Mouse (Mus musculus) left cerebral cortex, postnatal 36 days (tissue): ENCODE data around the gene Errfi1. TPM values are rescaled to one million over a fixed set of nuclear protein-coding genes. Genes with fewer than 3 reads are reported as not detected.
"Not testable (repeated sequence)": the region's sequence is repeated elsewhere in the genome, so short reads cannot be mapped to it uniquely, and the experiment has no call there.

Source experiments
- DNase-seq, 2 experiments: peaks; one replicate each; pipeline ENCODE4 v3.0.0; 2021 to 2022; ENCODE audit warnings: low spot score in 2 of 2, mixed read lengths in 1 of 2
- intact Hi-C: fragments of 180-260 bp; cut with DNase I; formaldehyde crosslinking; loops from one replicate; pipeline ENCODE4 v1.15.1; 2025
- total RNA-seq, 2 experiments: library from RNA; stranded (reverse); gene quantifications; 2 replicates each; pipeline ENCODE4 v1.2.3; 2021

Errfi1 gene
- total RNA-seq, 2 experiments from 2014 or later, result 27.4 TPM

GRCm38 (mm10) chr4:150907099-150907498 is 53.4 kb downstream of the Errfi1 start:
- intact Hi-C loops, result no loop called here

DNA sequence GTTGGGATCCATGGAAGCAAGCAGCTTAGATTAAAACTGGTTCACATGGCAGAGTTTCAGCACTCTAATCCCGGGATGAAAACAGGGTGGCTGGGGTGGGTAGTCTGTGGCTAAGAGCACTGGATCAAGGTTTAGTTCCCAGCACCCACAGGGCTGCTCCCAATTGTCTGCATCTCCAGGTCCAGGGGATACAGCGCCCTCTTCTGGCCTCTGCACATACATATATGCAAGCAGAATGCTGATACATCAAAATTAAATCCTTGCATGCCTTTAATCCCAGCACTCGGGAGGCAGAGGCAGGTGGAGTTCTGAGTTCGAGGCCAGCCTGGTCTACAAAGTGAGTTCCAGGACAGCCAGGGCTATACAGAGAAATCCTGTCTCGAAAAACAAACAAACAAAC is 54.8 kb downstream of the Errfi1 start:
- DNase-seq, intact Hi-C loops: not testable (repeated sequence)

More at GRCm38 (mm10) chr4:150907099-150907498, 53.4 kb downstream of the Errfi1 start:
- no peak for DNase-seq

GRCm38 (mm10) chr4:150909451-150910156 is 55.9 kb downstream of the Errfi1 start:
- intact Hi-C loops, result no loop called here
- peak; percentile 99 to 100 for DNase-seq

DNA sequence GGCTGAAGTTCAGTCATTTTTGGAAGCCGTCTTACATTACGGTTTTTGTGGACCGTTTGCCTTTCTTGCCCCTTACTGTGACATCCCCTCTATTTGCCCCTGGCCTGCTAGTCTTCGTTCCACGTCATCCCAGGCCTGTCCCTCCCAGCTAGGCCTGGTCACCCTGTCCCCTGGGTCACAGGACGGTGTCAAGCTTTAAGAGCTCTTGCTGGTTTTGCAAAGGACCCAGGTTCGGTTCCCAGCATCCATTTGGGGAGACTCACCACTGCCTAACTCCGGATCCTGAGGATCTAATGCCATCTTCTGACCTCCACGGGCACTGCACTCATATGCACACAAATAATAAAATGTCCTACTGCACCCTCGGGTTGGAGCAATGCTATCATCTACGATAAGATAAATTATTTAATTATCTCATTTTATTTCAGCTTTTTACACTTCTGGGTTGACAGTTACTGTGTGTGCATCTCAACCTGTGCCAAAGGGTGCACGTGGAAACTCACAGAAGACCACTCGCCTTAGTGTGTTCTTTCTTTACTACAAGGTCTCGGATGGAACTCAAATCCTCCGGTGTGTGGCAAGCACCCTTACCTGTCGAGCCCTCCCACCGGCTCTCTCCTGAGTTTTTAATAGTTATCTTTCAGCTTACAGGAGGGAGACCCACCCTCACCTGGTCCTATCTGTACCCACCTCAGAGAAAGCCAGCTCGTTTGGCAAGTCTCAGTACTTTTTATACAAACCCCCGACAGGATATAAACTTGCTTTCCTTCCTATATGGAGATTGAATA is 56.6 kb downstream of the Errfi1 start:
- intact Hi-C loops, result no loop called here
- DNase-seq, result no peak

- no peak for DNase-seq
- intact Hi-C loops, result no loop called here
These were observed 60.0 kb downstream of the Errfi1 start for GRCm38 (mm10) chr4:150913743-150914142.

DNA sequence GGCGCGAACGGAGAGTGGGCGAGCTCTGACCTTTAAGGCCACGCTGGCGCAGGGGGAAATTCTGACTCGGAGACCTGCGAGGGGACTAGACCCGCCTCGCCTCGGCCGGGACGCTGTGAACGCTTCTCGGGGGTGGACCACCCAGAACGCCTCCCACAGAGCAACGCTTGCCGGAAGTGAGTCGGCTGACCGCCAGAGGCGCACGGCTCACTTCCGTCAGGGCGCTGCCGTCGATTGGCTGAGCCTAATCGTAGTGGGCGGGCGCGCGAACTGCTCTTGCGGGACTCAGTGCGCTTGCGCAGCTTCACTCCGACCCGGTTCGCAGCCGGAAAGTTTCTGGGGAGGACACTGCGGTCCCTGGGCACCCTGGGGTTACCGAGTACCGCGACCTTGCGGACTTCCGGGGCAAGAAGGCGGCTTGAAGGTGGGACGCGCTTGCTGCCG is 60.6 kb downstream of the Errfi1 start, which contains the start of the genes Park7 and Tnfrsf9:
Park7 (minus strand) TSS at position 148 of the 444 bp plus-strand sequence.
Tnfrsf9 (plus strand) TSS at position 273 of the 444 bp plus-strand sequence.
- peak; percentile 95 to 97 for DNase-seq
- intact Hi-C loops, result no loop called here

GRCm38 (mm10) chr4:150915181-150915906 is 61.6 kb downstream of the Errfi1 start:
- intact Hi-C loops, result no loop called here
- peak; percentile 35 to 45 for DNase-seq

GRCm38 (mm10) chr4:150917336-150918027 is 63.8 kb downstream of the Errfi1 start:
- intact Hi-C loops, result no loop called here
- DNase-seq, result no peak

Other genes starting within 250 kb of the Errfi1 start
- 10 to 100 TPM; 43.0 to 53.0 TPM for gene Slc45a1, start 201.7 kb upstream of the Errfi1 start, total RNA-seq
- gene Park7, start 60.5 kb downstream of the Errfi1 start, total RNA-seq, result 100 to 1,000 TPM; 184 to 211 TPM
- under 1 TPM; 0.37 to 0.59 TPM for gene Tnfrsf9, start 60.6 kb downstream of the Errfi1 start, total RNA-seq
- not detected for gene Uts2, start 143.2 kb downstream of the Errfi1 start, total RNA-seq
- 10 to 100 TPM; 25.6 to 33.8 TPM for gene Per3, start 190.7 kb downstream of the Errfi1 start, total RNA-seq
- gene Vamp3, start 204.0 kb downstream of the Errfi1 start, total RNA-seq, result 10 to 100 TPM; 30.8 to 31.6 TPM
- not detected for gene Gm13090, start 235.7 kb downstream of the Errfi1 start, total RNA-seq